Comparison of ENCODE assay signal across 8 mouse cellular contexts in the genomic region with DNA sequence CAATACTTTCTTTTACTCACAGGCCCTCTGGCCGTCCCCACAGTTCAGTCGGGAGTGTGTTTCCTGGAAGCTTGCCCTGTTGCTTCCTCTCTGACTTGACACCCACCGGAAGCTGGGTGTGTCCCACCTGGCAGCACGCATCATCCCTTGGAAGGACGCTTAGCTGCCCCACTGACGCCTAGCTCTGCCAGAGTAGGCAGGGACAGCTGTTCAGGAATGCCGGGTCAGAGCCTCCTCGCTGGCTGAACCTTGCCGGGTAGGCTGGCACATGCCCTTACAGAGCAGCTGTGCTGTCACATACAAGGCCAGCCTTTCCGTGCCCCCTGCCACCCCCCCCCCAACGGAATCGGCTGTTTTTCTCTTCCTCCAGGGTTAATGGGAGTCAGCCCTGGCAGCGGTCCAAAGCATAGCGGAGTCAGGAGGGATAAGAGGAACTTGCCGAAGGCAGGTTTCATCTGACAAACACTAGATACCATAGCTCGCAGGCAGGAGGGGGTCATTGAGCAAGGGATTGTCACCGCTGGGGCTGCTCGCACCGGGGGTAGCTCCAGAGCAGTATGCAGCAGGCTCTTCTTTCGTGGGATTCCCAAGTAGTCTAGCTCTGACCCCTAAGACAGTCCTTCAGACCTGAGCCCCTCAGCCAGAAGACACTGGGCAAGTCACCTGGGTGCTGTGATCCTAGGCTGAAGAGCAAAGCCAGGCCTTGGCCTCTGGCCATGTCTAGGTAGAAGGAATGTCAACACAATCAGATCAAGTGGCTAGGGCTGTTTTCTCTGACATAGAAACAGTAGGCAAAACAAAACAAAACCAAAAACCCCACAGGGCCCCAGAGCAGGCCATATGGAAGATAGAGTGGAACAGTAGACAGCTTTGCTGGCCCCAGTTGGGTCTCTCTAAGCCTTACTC. TPM values are rescaled to one million over a fixed set of nuclear protein-coding genes. Genes with fewer than 3 reads are reported as not detected.
DNase-seq lines count a peak whose midpoint lies in the region; ATAC-seq lines count a peak whose summit lies in the region.

No protein-coding gene starts in this region.

- DNase-seq in adrenal gland, postnatal 14 days, result peak; percentile 93
- DNase-seq in forebrain, embryonic 11.5 days (ENCODE audit: low spot score), result peak; percentile 60
- DNase-seq in heart, postnatal 14 days, result peak; percentile 68 to 71
- peak; percentile 72 to 81 for DNase-seq in kidney, postnatal 25 days
- DNase-seq in midbrain, embryonic 11.5 days (ENCODE audit: low spot score, missing footprints), result peak; percentile 87
- peak; percentile 86 for DNase-seq in testis, postnatal 10 days (ENCODE audit: low spot score)

- intact Hi-C loops in heart, postnatal 14 days (cut with DNase I), result no loop called here

- H3K9ac ChIP-seq in forebrain, embryonic 11.5 days (ENCODE audit: low read length), result no peak overlapping the region
- no peak overlapping the region for H3K9ac ChIP-seq in midbrain, embryonic 11.5 days (ENCODE audit: low read length)

- peak; percentile 70 for ATAC-seq in CD4-positive, CD25-positive, alpha-beta regulatory T cell, adult 4 months
- no peak for ATAC-seq in forebrain, embryonic 11.5 days (replicated peaks; ENCODE audit: low FRiP score)
- no peak for ATAC-seq in midbrain, embryonic 11.5 days (ENCODE audit: low FRiP score)
- no peak for ATAC-seq in frontal cortex, adult (ENCODE audit: low TSS enrichment)

- H3K9me3 ChIP-seq in forebrain, embryonic 11.5 days (ENCODE audit: control insufficient read depth, low read length), result no peaks in the 10 kb centered on the region
- no peaks in the 10 kb centered on the region for H3K9me3 ChIP-seq in midbrain, embryonic 11.5 days (ENCODE audit: control insufficient read depth, low read length)

- H3K4me1 ChIP-seq in forebrain, embryonic 11.5 days (replicated peaks; ENCODE audit: control insufficient read depth, insufficient read depth, low read length), result peaks cover 35% of the 10 kb centered on the region
- peaks cover 28% of the 10 kb centered on the region for H3K4me1 ChIP-seq in midbrain, embryonic 11.5 days (ENCODE audit: control insufficient read depth, insufficient read depth, low read length)

- no peaks in the 10 kb centered on the region for H3K27me3 ChIP-seq in forebrain, embryonic 11.5 days (ENCODE audit: control insufficient read depth, insufficient read depth, low read length)
- H3K27me3 ChIP-seq in midbrain, embryonic 11.5 days (ENCODE audit: control insufficient read depth, insufficient read depth, low read length), result no peaks in the 10 kb centered on the region

- peak overlapping the region; percentile 94 for H3K27ac ChIP-seq in forebrain, embryonic 11.5 days (ENCODE audit: low read depth, low read length)
- H3K27ac ChIP-seq in midbrain, embryonic 11.5 days (ENCODE audit: low read depth, low read length), result no peak overlapping the region

- no peaks in the 10 kb centered on the region for H3K36me3 ChIP-seq in forebrain, embryonic 11.5 days (ENCODE audit: control insufficient read depth, insufficient read depth, low read length)
- no peaks in the 10 kb centered on the region for H3K36me3 ChIP-seq in midbrain, embryonic 11.5 days (ENCODE audit: control insufficient read depth, insufficient read depth, low read length)

- 61% methylated on average over 20 of the region's 20 CpGs for WGBS in forebrain, embryonic 11.5 days
- WGBS in midbrain, embryonic 11.5 days, result 69% methylated on average over 20 of the region's 20 CpGs

- H3K4me3 ChIP-seq in forebrain, embryonic 11.5 days (ENCODE audit: low read depth, low read length), result no peak overlapping the region
- no peak overlapping the region for H3K4me3 ChIP-seq in midbrain, embryonic 11.5 days (ENCODE audit: low read depth, low read length)

- H3K4me2 ChIP-seq in forebrain, embryonic 11.5 days (ENCODE audit: low read depth, low read length, severe bottlenecking), result no peak overlapping the region
- no peak overlapping the region for H3K4me2 ChIP-seq in midbrain, embryonic 11.5 days

RNA-seq across cellular contexts. Expression of gene Npffr1, which starts 58.9 kb away (rescaled TPM):
- not detected for polyA plus RNA-seq in CD4-positive, CD25-positive, alpha-beta regulatory T cell, adult 4 months (2017; shearing (Covaris generic))
- total RNA-seq in adrenal gland, postnatal 14 days (2021), result 0.34 and 0.59 TPM in 2 replicates
- polyA plus RNA-seq in forebrain, embryonic 11.5 days (2014; fragmentation: Nextera tagmentation; extraction: Ambion mirVana), result 0.05 and 0.09 TPM in 2 replicates
- total RNA-seq in heart, postnatal 14 days (2021), result not detected
- polyA plus RNA-seq in midbrain, embryonic 11.5 days (2014; fragmentation: Nextera tagmentation; extraction: Ambion mirVana), result 0.06 TPM in 1 of 2 replicates, not detected in the other
